Mouse (Mus musculus): ENCODE measurements around the gene 6430548M08Rik.

GRCm38 (mm10) chr8:120190810-120191413 is 77.0 kb downstream of the 6430548M08Rik start:
- TF ChIP-seq CTCF (conservative IDR thresholded peaks at IDR 0.05; ENCODE audit: low read length) (no peak), NANOG (IDR thresholded peaks at IDR 0.05; ENCODE audit: borderline replicate concordance, low read length) (no peak)

Data from E14TG2a.4 (cell line).